Mouse (Mus musculus): Measurements from ENCODE around the gene Gcgr. TPM values are rescaled to one million over a fixed set of nuclear protein-coding genes. Genes with fewer than 3 reads are reported as not detected.

Gcgr gene
- polyA plus RNA-seq (2015; fragmentation: Nextera tagmentation; extraction: Ambion mirVana): 0.17 and 0.19 TPM in 2 replicates

DNA sequence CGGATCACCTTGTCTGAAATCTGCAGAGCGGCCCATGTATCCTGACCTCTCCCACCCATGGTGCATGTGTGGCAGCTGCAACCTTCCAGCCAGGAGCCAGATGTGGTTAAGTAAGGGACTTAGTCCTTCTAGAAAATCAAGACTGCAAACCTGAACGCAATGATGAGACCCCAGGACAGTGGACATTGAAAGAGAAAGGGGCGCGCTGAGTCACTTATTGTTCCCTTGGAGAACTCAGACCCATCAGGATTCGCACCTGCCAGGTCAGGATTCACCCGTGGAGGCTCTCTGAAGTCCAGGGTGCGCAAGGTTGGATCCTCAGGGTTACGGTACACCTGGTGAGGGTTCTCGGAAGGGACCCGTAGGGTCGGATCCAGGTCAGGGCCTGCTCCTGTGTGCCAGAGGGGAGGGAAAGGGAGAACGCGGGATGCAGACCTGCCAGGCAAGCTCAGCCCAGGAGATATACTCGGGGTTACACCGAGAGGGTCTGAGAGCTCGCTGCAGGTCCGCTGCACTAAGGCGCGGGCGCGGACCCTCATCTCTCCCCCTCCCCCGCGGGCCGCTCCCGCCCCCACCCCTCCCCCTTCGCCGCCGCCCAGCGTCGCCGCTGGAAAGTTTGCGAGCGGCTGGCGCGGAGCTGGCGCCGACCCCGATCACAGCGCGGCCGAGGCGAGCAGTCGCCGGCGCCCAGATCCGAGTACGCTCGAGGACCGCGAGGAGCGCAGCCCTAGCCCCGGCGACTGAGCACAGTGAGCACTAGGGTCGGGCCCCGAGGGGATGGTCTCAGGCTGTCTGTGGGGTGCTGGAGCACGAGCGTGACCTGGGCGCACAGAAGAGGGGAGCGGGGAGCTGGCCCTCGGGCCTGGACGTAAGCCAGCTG is at the start of gene Gcgr:
TSS of gene Gcgr (plus strand) at position 615 of the 880 bp plus-strand sequence.
- Histone ChIP-seq H3K9ac (no peak within 1 kb of the TSS), H3K36me3 (replicated peaks) (no peaks in the 10 kb centered on the region), H3K4me1 (peaks cover 10% of the 10 kb centered on the region), H3K27me3 (replicated peaks) (peaks cover 64% of the 10 kb centered on the region), H3K4me3 (peak within 1 kb of the TSS; percentile 29), H3K9me3 (no peaks in the 10 kb centered on the region), H3K27ac (no peak within 1 kb of the TSS), H3K4me2 (peak within 1 kb of the TSS; percentile 50)
- WGBS: 8% methylated on average over 51 of the region's 62 CpGs
- no peak for ATAC-seq (replicated peaks)

DNA sequence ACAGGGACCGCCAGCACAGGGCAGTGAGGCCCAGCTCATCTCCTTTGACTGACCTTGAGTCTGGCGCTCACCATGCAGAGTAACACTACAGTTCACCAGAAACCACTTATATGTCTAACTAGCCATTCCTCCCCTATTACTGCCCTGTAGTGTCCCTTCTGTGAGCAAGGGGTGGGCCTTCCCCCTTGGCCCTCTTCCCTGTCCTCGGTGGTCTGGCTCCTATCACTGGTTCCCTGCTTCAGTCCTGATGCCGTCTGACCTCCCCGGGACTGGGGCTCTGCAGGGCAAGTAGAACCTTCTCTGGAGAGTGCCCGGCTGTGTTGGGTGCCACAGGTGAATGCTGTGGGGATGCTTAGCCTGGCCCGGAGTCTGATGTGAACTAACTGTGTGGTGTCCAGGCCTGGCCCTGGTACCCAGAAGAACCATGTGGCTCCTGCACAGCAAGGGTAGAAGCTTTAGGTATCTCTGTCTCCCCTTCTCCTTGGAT is 47.0 kb upstream of the Gcgr start:
- peak overlapping the region; percentile 90 for H3K4me2 ChIP-seq
- H3K27ac ChIP-seq: peak overlapping the region; percentile 87
- ATAC-seq (replicated peaks): 0 out of 2 replicates have a peak, but pooled peaks have one; percentile 13
- peak overlapping the region; percentile 81 for H3K4me3 ChIP-seq
- H3K9me3 ChIP-seq: no peaks in the 10 kb centered on the region
- peaks cover 21% of the 10 kb centered on the region for H3K4me1 ChIP-seq
- H3K27me3 ChIP-seq (replicated peaks): no peaks in the 10 kb centered on the region
- peaks cover 43% of the 10 kb centered on the region for H3K36me3 ChIP-seq (replicated peaks)
- 92% methylated on average over 7 of the region's 7 CpGs for WGBS
- H3K9ac ChIP-seq: peak overlapping the region; percentile 75; the same call in 1 of the 2 replicates

GRCm38 (mm10) chr11:120484265-120484981 is 46.1 kb upstream of the Gcgr start, which contains the start of gene Mrpl12:
Gene Mrpl12 (plus strand): TSS chr11:120484613.
- whole genome bisulfite sequencing: under 1% methylated on average over 60 of the region's 60 CpGs

GRCm38 (mm10) chr11:120485251-120485650 is 45.2 kb upstream of the Gcgr start:
- no peak overlapping the region for H3K27ac ChIP-seq
- peaks cover 30% of the 10 kb centered on the region for H3K36me3 ChIP-seq (replicated peaks)

More at GRCm38 (mm10) chr11:120484265-120484981, 46.1 kb upstream of the Gcgr start, which contains the start of gene Mrpl12:
- H3K9me3 ChIP-seq: no peaks in the 10 kb centered on the region
- peak within 1 kb of the TSS; percentile 93 for H3K9ac ChIP-seq
- ATAC-seq (replicated peaks): peak; percentile 95
- H3K4me3 ChIP-seq: peak within 1 kb of the TSS; percentile 81
- H3K4me2 ChIP-seq: peak within 1 kb of the TSS; percentile 90
- H3K27ac ChIP-seq: peak within 1 kb of the TSS; percentile 87
- H3K27me3 ChIP-seq (replicated peaks): no peaks in the 10 kb centered on the region
- peaks cover 22% of the 10 kb centered on the region for H3K4me1 ChIP-seq
- H3K36me3 ChIP-seq (replicated peaks): peaks cover 36% of the 10 kb centered on the region

DNA sequence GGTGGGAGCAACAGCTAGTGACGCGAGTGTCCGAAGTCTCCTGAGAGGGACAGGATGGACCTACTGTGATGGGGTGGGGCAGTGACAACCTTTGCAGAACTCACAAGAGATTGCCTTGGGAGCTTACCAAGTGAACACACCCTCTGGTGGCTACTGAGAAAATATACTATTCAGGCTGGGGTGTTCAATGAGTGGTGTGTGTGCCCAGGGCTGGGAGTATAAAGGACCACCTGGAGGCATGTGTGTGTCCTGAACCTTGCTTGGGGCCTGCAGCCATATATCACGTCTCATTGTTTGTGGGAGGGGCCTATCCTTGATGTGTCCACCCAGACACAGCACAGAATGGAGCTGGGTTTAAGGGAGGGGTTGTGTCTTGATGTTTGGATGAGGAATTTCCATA is 42.0 kb upstream of the Gcgr start:
- no peak overlapping the region for H3K27ac ChIP-seq
- H3K9ac ChIP-seq: no peak overlapping the region
- no peak overlapping the region for H3K4me3 ChIP-seq
- WGBS: 78% methylated on average over 4 of the region's 4 CpGs
- H3K27me3 ChIP-seq (replicated peaks): no peaks in the 10 kb centered on the region
- H3K4me1 ChIP-seq: peaks cover 51% of the 10 kb centered on the region
- no peaks in the 10 kb centered on the region for H3K9me3 ChIP-seq
- ATAC-seq (replicated peaks): no peak
- H3K36me3 ChIP-seq (replicated peaks): peaks cover 14% of the 10 kb centered on the region
- H3K4me2 ChIP-seq: no peak overlapping the region

More at GRCm38 (mm10) chr11:120485251-120485650, 45.2 kb upstream of the Gcgr start:
- Histone ChIP-seq H3K9ac (peak overlapping the region; percentile 93), H3K4me3 (peak overlapping the region; percentile 81), H3K27me3 (replicated peaks) (no peaks in the 10 kb centered on the region), H3K9me3 (no peaks in the 10 kb centered on the region), H3K4me1 (peaks cover 24% of the 10 kb centered on the region), H3K4me2 (peak overlapping the region; percentile 90)
- WGBS: 10% methylated on average over 10 of the region's 10 CpGs
- no peak for ATAC-seq (replicated peaks)

GRCm38 (mm10) chr11:120489054-120489761 is 41.3 kb upstream of the Gcgr start:
- no peak for ATAC-seq (replicated peaks)
- Histone ChIP-seq H3K36me3 (replicated peaks) (peaks cover 14% of the 10 kb centered on the region), H3K27ac (no peak overlapping the region), H3K4me2 (no peak overlapping the region), H3K4me1 (peaks cover 51% of the 10 kb centered on the region), H3K4me3 (no peak overlapping the region), H3K9ac (no peak overlapping the region), H3K27me3 (replicated peaks) (no peaks in the 10 kb centered on the region), H3K9me3 (no peaks in the 10 kb centered on the region)
- 62% methylated on average over 4 of the region's 4 CpGs for WGBS

DNA sequence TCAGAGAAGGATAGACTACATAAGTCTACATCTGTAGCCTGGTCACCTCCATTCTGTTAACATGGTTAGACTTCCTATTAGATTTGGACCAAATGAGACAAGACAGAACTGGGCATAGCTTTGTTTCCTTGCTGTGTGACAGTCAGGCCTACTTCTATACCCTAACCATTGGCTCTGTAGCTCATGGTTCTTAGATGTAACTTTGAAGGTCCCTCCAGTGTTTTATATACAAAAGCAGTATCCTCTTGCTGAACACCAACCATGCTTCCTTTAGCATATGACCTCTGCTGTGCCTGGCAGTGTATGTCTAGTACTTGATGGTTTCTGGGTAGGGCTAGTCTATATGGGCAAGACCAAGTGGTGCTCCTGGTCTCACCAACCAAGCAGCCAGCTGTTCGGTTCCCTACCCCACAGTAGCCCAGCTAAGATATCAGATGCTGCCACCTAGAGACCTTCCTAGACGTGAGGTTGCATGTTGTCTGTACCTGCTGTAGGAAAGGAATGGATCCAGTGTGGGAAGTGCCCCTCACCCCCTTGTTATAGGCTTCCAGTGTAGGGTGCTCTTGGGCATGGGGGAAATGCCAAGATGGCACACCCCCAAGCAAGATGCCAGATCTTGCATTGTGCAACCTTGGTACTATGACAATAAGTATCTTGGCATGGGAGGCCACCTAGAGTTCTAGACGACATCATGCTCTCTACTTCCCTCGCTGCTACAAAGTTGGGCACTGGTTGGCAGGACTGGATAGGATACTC is 40.0 kb upstream of the Gcgr start:
- ATAC-seq (replicated peaks): no peak
- Histone ChIP-seq H3K4me1 (peaks cover 47% of the 10 kb centered on the region), H3K9ac (no peak overlapping the region), H3K4me3 (no peak overlapping the region), H3K27me3 (replicated peaks) (no peaks in the 10 kb centered on the region), H3K4me2 (no peak overlapping the region), H3K27ac (peak overlapping the region; percentile 70; the same call in 1 of the 2 replicates), H3K9me3 (no peaks in the 10 kb centered on the region), H3K36me3 (replicated peaks) (peaks cover 15% of the 10 kb centered on the region)
- WGBS: 28% methylated on average over 4 of the region's 4 CpGs

DNA sequence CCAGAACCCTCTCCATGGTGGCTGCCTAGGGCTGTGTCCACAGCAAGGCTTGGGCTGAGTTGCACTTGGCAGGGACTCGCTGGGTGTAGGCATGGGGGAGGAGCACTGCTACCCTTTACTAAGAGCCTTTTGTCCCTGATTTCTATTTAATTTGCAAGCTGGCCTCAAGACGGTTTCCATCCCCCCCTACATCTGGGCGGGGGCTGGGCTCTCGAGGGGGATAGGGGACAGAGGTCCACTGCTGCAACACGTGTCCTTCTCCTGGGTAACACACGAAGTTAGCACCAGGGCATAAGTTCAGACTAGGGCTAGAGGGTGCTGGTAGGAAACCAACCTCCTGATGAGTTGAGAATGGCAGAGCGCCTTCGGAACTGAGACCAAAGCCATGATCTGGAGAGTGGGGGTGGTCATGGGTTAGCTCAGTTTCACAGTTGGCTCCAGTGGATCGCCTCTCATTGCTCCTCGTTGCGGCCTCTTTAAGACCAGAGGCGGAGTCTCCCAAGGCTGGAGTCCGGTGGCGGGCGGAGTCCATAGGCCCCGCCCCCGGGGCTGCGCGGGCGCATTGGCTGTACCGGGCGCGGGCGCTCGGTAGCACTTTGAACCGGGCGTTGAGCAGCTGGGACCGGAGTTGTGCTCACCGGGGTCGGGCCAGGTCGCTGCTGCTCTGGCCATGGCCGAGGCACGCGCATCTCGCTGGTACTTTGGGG is 39.0 kb upstream of the Gcgr start, which contains the start of gene Slc25a10:
TSS of gene Slc25a10 (plus strand) at position 524 of the 707 bp plus-strand sequence.
- peak within 1 kb of the TSS; percentile 79 for H3K4me3 ChIP-seq
- under 1% methylated on average over 35 of the region's 35 CpGs for WGBS
- peak within 1 kb of the TSS; percentile 89 for H3K4me2 ChIP-seq
- H3K4me1 ChIP-seq: peaks cover 41% of the 10 kb centered on the region
- peak; percentile 89 for ATAC-seq (replicated peaks)
- peak within 1 kb of the TSS; percentile 67 for H3K9ac ChIP-seq
- H3K27ac ChIP-seq: peak within 1 kb of the TSS; percentile 70
- H3K27me3 ChIP-seq (replicated peaks): no peaks in the 10 kb centered on the region
- peaks cover 16% of the 10 kb centered on the region for H3K36me3 ChIP-seq (replicated peaks)
- no peaks in the 10 kb centered on the region for H3K9me3 ChIP-seq

- Histone ChIP-seq H3K27ac (peak overlapping the region; percentile 70), H3K4me3 (peak overlapping the region; percentile 79), H3K27me3 (replicated peaks) (no peaks in the 10 kb centered on the region), H3K9me3 (no peaks in the 10 kb centered on the region), H3K36me3 (replicated peaks) (peaks cover 23% of the 10 kb centered on the region), H3K4me2 (peak overlapping the region; percentile 89), H3K9ac (peak overlapping the region; percentile 67), H3K4me1 (peaks cover 38% of the 10 kb centered on the region)
- under 1% methylated on average over 48 of the region's 48 CpGs for WGBS
- ATAC-seq (replicated peaks): peak; percentile 22
These were observed 38.2 kb upstream of the Gcgr start for GRCm38 (mm10) chr11:120492024-120492877.

DNA sequence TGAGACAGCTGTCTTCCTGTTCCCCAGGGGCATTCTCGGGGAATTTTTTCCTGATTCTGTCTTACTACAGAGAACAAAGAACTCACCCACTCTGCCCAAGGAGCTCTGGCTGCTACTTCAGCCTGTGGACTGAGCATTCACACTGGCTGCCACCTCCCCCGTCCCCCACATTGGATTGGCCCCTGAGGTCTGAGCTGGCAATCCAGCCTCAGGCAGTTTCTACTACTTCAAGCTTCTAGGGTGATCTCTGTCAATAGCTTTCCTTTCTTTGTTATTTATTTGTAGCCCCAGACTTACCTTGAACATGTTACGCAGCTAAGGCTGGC is 37.7 kb upstream of the Gcgr start:
- peaks cover 20% of the 10 kb centered on the region for H3K36me3 ChIP-seq (replicated peaks)
- ATAC-seq (replicated peaks): no peak

More for the DNA sequence above, 37.7 kb upstream of the Gcgr start:
- Histone ChIP-seq H3K4me2 (peak overlapping the region; percentile 89), H3K4me3 (peak overlapping the region; percentile 79), H3K9me3 (no peaks in the 10 kb centered on the region), H3K9ac (peak overlapping the region; percentile 67; the same call in 1 of the 2 replicates), H3K4me1 (peaks cover 38% of the 10 kb centered on the region), H3K27me3 (replicated peaks) (no peaks in the 10 kb centered on the region), H3K27ac (peak overlapping the region; percentile 70)
- 19% methylated on average over 3 of the region's 3 CpGs for WGBS
